In genomic region chr3:86820344-86820743, GRCm38 (mm10) we compare ENCODE assay signal across 28 mouse cellular contexts.
DNase-seq lines count a peak whose midpoint lies in the region; ATAC-seq and TF ChIP-seq lines count a peak whose summit lies in the region.
"Had no signal": no experiment of that assay in that cellular context is flagged by ENCODE, and none has a peak within 500 bp of the region (broad histone marks: within the 10 kb centered on the region; RNA-seq: fewer than 3 reads in every experiment).

No protein-coding gene starts in this region.

- intact Hi-C loops in heart, postnatal 10 days (cut with DNase I) = no loop called here

- H3K9me3 ChIP-seq in kidney, embryonic 16.5 days (ENCODE audit: low read length) = no peaks in the 10 kb centered on the region
- H3K9me3 ChIP-seq in kidney, embryonic 15.5 days (replicated peaks) = no peaks in the 10 kb centered on the region
- no peaks in the 10 kb centered on the region for H3K9me3 ChIP-seq in limb, embryonic 11.5 days (ENCODE audit: control insufficient read depth, low read length)
- H3K9me3 ChIP-seq: embryonic facial prominence, embryonic 12.5 days; forebrain, embryonic 13.5 days; heart, embryonic 13.5 days; hindbrain, embryonic 13.5 days; liver, embryonic 15.5 days; lung, embryonic 15.5 days; megakaryocyte, embryonic 14.5 days; midbrain, embryonic 15.5 days had no signal

- peaks cover 15% of the 10 kb centered on the region for H3K4me1 ChIP-seq in kidney, adult 2 months (ENCODE audit: control insufficient read depth, insufficient read depth, low read length)
- peaks cover 21% of the 10 kb centered on the region for H3K4me1 ChIP-seq in kidney, embryonic 16.5 days (ENCODE audit: insufficient read depth, low read length)
- peaks cover 22% of the 10 kb centered on the region for H3K4me1 ChIP-seq in kidney, embryonic 15.5 days
- H3K4me1 ChIP-seq in limb, embryonic 11.5 days (ENCODE audit: control insufficient read depth, insufficient read depth, low read length) = peaks cover 13% of the 10 kb centered on the region
- H3K4me1 ChIP-seq: liver, embryonic 15.5 days had no signal

- no peak for TF ChIP-seq CTCF in kidney, adult 2 months (conservative IDR thresholded peaks at IDR 0.05; ENCODE audit: insufficient read depth, insufficient read length, low read depth, low read length)

- WGBS in kidney, adult 2 months = 30% methylated on average over 10 of the region's 10 CpGs
- 29% methylated on average over 10 of the region's 10 CpGs for WGBS in kidney, embryonic 16.5 days
- 32% methylated on average over 10 of the region's 10 CpGs for WGBS in kidney, embryonic 15.5 days
- WGBS in limb, embryonic 11.5 days = 30% methylated on average over 10 of the region's 10 CpGs

- no peak overlapping the region for H3K4me3 ChIP-seq in kidney, adult 2 months (ENCODE audit: insufficient read depth, low read depth, low read length)
- H3K4me3 ChIP-seq in kidney, embryonic 16.5 days (ENCODE audit: low read length) = no peak overlapping the region
- H3K4me3 ChIP-seq in kidney, embryonic 15.5 days (replicated peaks) = no peak overlapping the region
- no peak overlapping the region for H3K4me3 ChIP-seq in limb, embryonic 11.5 days (ENCODE audit: low read depth, low read length)
- H3K4me3 ChIP-seq: embryonic facial prominence, embryonic 12.5 days; forebrain, embryonic 13.5 days; heart, adult 2 months; heart, embryonic 13.5 days; hindbrain, embryonic 13.5 days; liver, embryonic 15.5 days; lung, embryonic 15.5 days; megakaryocyte, embryonic 14.5 days; midbrain, embryonic 15.5 days; myocyte had no signal

- no peak for TF ChIP-seq POLR2A in kidney, adult 2 months (IDR thresholded peaks at IDR 0.05; ENCODE audit: low read depth, low read length)

- DNase-seq in kidney, adult 2 months = peak; percentile 74
- peak; percentile 34 for DNase-seq in embryo, embryonic 11.5 days (ENCODE audit: low read depth, low spot score)
- DNase-seq in limb, embryonic 11.5 days (ENCODE audit: low spot score) = peak; percentile 46
- DNase-seq in adrenal gland, postnatal 4 days (ENCODE audit: low spot score in 2 of 2) = no peak
- no peak for DNase-seq in gastrocnemius, adult 18-20 months (ENCODE audit: low spot score)
- no peak for DNase-seq in heart, postnatal 10 days
- DNase-seq: adrenal gland, adult 8-10 months; B cell, adult 2 months; cerebellum, adult 18-20 months; cerebellum, postnatal 36 days; gastrocnemius, postnatal 25 days; heart, adult 2 months; heart, postnatal 36 days; liver; lung, postnatal 36 days; right cerebral cortex, postnatal 14 days had no signal

- no peaks in the 10 kb centered on the region for H3K36me3 ChIP-seq in kidney, adult 2 months (ENCODE audit: control insufficient read depth, insufficient read depth, low read length)
- H3K36me3 ChIP-seq in kidney, embryonic 16.5 days (ENCODE audit: insufficient read depth, low read length) = no peaks in the 10 kb centered on the region
- H3K36me3 ChIP-seq in kidney, embryonic 15.5 days = no peaks in the 10 kb centered on the region
- H3K36me3 ChIP-seq in limb, embryonic 11.5 days (ENCODE audit: control insufficient read depth, insufficient read depth, low read length) = no peaks in the 10 kb centered on the region
- H3K36me3 ChIP-seq: embryonic facial prominence, embryonic 12.5 days; heart, embryonic 13.5 days; liver, embryonic 15.5 days; lung, embryonic 15.5 days had no signal

- H3K4me2 ChIP-seq in kidney, embryonic 16.5 days (replicated peaks; ENCODE audit: low read depth, low read length) = no peak overlapping the region
- peak overlapping the region; percentile 0; the same call in 1 of the 2 replicates for H3K4me2 ChIP-seq in kidney, embryonic 15.5 days
- H3K4me2 ChIP-seq in limb, embryonic 11.5 days (ENCODE audit: low read depth, severe bottlenecking) = no peak overlapping the region
- H3K4me2 ChIP-seq: embryonic facial prominence, embryonic 12.5 days; forebrain, embryonic 13.5 days; heart, embryonic 13.5 days; hindbrain, embryonic 13.5 days; liver, embryonic 15.5 days; lung, embryonic 15.5 days; midbrain, embryonic 15.5 days had no signal

- ATAC-seq in kidney, embryonic 16.5 days (ENCODE audit: low FRiP score, low TSS enrichment) = no peak
- no peak for ATAC-seq in kidney, embryonic 15.5 days (replicated peaks; ENCODE audit: low FRiP score)
- no peak for ATAC-seq in limb, embryonic 11.5 days (ENCODE audit: insufficient number of reproducible peaks, low FRiP score, low TSS enrichment, low read depth)
- ATAC-seq: forebrain, embryonic 13.5 days; midbrain, embryonic 15.5 days had no signal

- H3K9ac ChIP-seq in kidney, embryonic 16.5 days (replicated peaks; ENCODE audit: low read length) = no peak overlapping the region
- H3K9ac ChIP-seq in kidney, embryonic 15.5 days = no peak overlapping the region
- no peak overlapping the region for H3K9ac ChIP-seq in limb, embryonic 11.5 days (ENCODE audit: low read length)
- H3K9ac ChIP-seq: embryonic facial prominence, embryonic 12.5 days; forebrain, embryonic 13.5 days; heart, embryonic 13.5 days; hindbrain, embryonic 13.5 days; liver, embryonic 15.5 days; lung, embryonic 15.5 days; midbrain, embryonic 15.5 days had no signal

- peak overlapping the region; percentile 28; the same call in 1 of the 2 replicates for H3K27ac ChIP-seq in kidney, adult 2 months (ENCODE audit: insufficient read depth, low read depth, low read length)
- H3K27ac ChIP-seq in kidney, embryonic 16.5 days (ENCODE audit: low read length) = no peak overlapping the region
- no peak overlapping the region for H3K27ac ChIP-seq in kidney, embryonic 15.5 days
- H3K27ac ChIP-seq in limb, embryonic 11.5 days (replicated peaks; ENCODE audit: low read depth, low read length) = no peak overlapping the region
- H3K27ac ChIP-seq: embryonic facial prominence, embryonic 12.5 days; forebrain, embryonic 13.5 days; heart, adult 2 months; heart, embryonic 13.5 days; hindbrain, embryonic 13.5 days; kidney, postnatal 0 days; liver, embryonic 15.5 days; lung, embryonic 15.5 days; midbrain, embryonic 15.5 days had no signal

- H3K27me3 ChIP-seq in kidney, adult 2 months (replicated peaks; ENCODE audit: control insufficient read depth, insufficient read depth, low read length) = no peaks in the 10 kb centered on the region
- no peaks in the 10 kb centered on the region for H3K27me3 ChIP-seq in kidney, embryonic 16.5 days (ENCODE audit: insufficient read depth, low read length)
- no peaks in the 10 kb centered on the region for H3K27me3 ChIP-seq in kidney, embryonic 15.5 days
- H3K27me3 ChIP-seq in limb, embryonic 11.5 days (ENCODE audit: control insufficient read depth, insufficient read depth, low read length) = no peaks in the 10 kb centered on the region
- H3K27me3 ChIP-seq: forebrain, embryonic 13.5 days; heart, embryonic 13.5 days; hindbrain, embryonic 13.5 days; liver, embryonic 15.5 days; lung, embryonic 15.5 days; midbrain, embryonic 15.5 days had no signal

Comparison
In these comparisons a context has a peak if more than half of its experiments do, and no peak if none do; other contexts are left out.
1. DNase-seq: peak in kidney, adult 2 months (single experiment), embryo, embryonic 11.5 days (single experiment) and limb, embryonic 11.5 days (single experiment); none in adrenal gland, postnatal 4 days (0 of 2), gastrocnemius, adult 18-20 months (single experiment) and heart, postnatal 10 days (0 of 2).